Mouse (Mus musculus) fibroblast of lung, adult 2 months (primary cell): ENCODE measurements around the gene Mlc1.

Experiments used
- DNase-seq: peaks from one replicate; pipeline ENCODE4 v3.0.0-alpha.2; 2011; ENCODE audit warnings: low read depth

The Mlc1 gene

GRCm38 (mm10) chr15:88978281-88979137 is at the start of gene Mlc1:
Gene Mlc1 (minus strand): TSS chr15:88979007.
- no peak for DNase-seq

- DNase-seq: no peak
Measured at GRCm38 (mm10) chr15:89020492-89020891, 41.7 kb upstream of the Mlc1 start.

- no peak for DNase-seq
Measured at GRCm38 (mm10) chr15:89020085-89020484, 41.3 kb upstream of the Mlc1 start.

GRCm38 (mm10) chr15:89016722-89017121 is 37.9 kb upstream of the Mlc1 start:
- no peak for DNase-seq

- DNase-seq: no peak
Measured at GRCm38 (mm10) chr15:89007781-89008180, 29.0 kb upstream of the Mlc1 start.

- no peak for DNase-seq
Measured at GRCm38 (mm10) chr15:89007002-89007401, 28.2 kb upstream of the Mlc1 start.

GRCm38 (mm10) chr15:89001245-89001644 is 22.4 kb upstream of the Mlc1 start:
- no peak for DNase-seq

GRCm38 (mm10) chr15:89000367-89000766 is 21.6 kb upstream of the Mlc1 start:
- no peak for DNase-seq

- no peak for DNase-seq
Measured at GRCm38 (mm10) chr15:88999124-88999523, 20.3 kb upstream of the Mlc1 start.

- DNase-seq: no peak
Measured at GRCm38 (mm10) chr15:88998636-88999035, 19.8 kb upstream of the Mlc1 start.

- no peak for DNase-seq
Measured at GRCm38 (mm10) chr15:88989236-88989635, 10.4 kb upstream of the Mlc1 start.

GRCm38 (mm10) chr15:88982534-88983079 is 3.8 kb upstream of the Mlc1 start, which contains the start of gene Mov10l1:
Gene Mov10l1 (plus strand): TSS chr15:88982909.
- no peak for DNase-seq

GRCm38 (mm10) chr15:88979138-88979446 is 285 bp upstream of the Mlc1 start:
- no peak for DNase-seq

- DNase-seq: no peak
Measured at GRCm38 (mm10) chr15:88972300-88972699, 6.5 kb downstream of the Mlc1 start.

GRCm38 (mm10) chr15:88964070-88964578 is 14.7 kb downstream of the Mlc1 start:
- DNase-seq: no peak

- no peak for DNase-seq
Measured at GRCm38 (mm10) chr15:88957522-88957921, 21.3 kb downstream of the Mlc1 start.

- no peak for DNase-seq
Measured at GRCm38 (mm10) chr15:88955342-88955741, 23.5 kb downstream of the Mlc1 start.

- DNase-seq: no peak
Measured at GRCm38 (mm10) chr15:88954368-88955072, 24.3 kb downstream of the Mlc1 start, which contains the start of gene Ttll8. Gene Ttll8 (minus strand): TSS chr15:88954418.

GRCm38 (mm10) chr15:88951246-88951645 is 27.6 kb downstream of the Mlc1 start:
- no peak for DNase-seq

GRCm38 (mm10) chr15:88946851-88947250 is 32.0 kb downstream of the Mlc1 start:
- DNase-seq: no peak

GRCm38 (mm10) chr15:88943896-88944551 is 34.8 kb downstream of the Mlc1 start:
- DNase-seq: peak; percentile 90

- DNase-seq: no peak
Measured at GRCm38 (mm10) chr15:88942783-88943182, 36.0 kb downstream of the Mlc1 start.
